Mouse (Mus musculus) T-helper 1 cell (primary cell): ENCODE measurements around the gene Psmd11.

Experiments
- in situ Hi-C: fragments of 300-600 bp; cut with MboI, MseI; formaldehyde crosslinking; loops from one replicate; pipeline ENCODE4 v1.15.1; 2025; ENCODE audit warnings: high pct_unique_total_duplicates

The Psmd11 gene

GRCm38 (mm10) chr11:80503281-80503680 is 74.9 kb downstream of the Psmd11 start:
- in situ Hi-C loops, result loop anchor here (10.0 kb wide), 1 partner anchor 282 kb away; the partner anchor contains the start of gene Myo1d

- in situ Hi-C loops, result loop anchor here (10.0 kb wide), 1 partner anchor 281 kb away; the partner anchor contains the start of gene Myo1d
Measured at GRCm38 (mm10) chr11:80503726-80504452, 75.5 kb downstream of the Psmd11 start.

GRCm38 (mm10) chr11:80504519-80505385 is 76.3 kb downstream of the Psmd11 start:
- in situ Hi-C loops, result loop anchor here (10.0 kb wide), 1 partner anchor 280 kb away; the partner anchor contains the start of gene Myo1d

GRCm38 (mm10) chr11:80505581-80505980 is 77.2 kb downstream of the Psmd11 start:
- in situ Hi-C loops, result loop anchor here (10.0 kb wide), 1 partner anchor 279 kb away; the partner anchor contains the start of gene Myo1d

GRCm38 (mm10) chr11:80506483-80506882 is 78.1 kb downstream of the Psmd11 start:
- in situ Hi-C loops, result loop anchor here (10.0 kb wide), 1 partner anchor 278 kb away; the partner anchor contains the start of gene Myo1d

- in situ Hi-C loops, result loop anchor here (10.0 kb wide), 1 partner anchor 277 kb away; the partner anchor contains the start of gene Myo1d
Measured at GRCm38 (mm10) chr11:80507791-80508190, 79.4 kb downstream of the Psmd11 start.

- in situ Hi-C loops, result loop anchor here (10.0 kb wide), 1 partner anchor 276 kb away; the partner anchor contains the start of gene Myo1d
Measured at GRCm38 (mm10) chr11:80508361-80509175, 80.2 kb downstream of the Psmd11 start.

GRCm38 (mm10) chr11:80509176-80509506 is 80.7 kb downstream of the Psmd11 start:
- in situ Hi-C loops, result loop anchor here (10.0 kb wide), 1 partner anchor 276 kb away; the partner anchor contains the start of gene Myo1d

GRCm38 (mm10) chr11:80510124-80510523 is 81.7 kb downstream of the Psmd11 start:
- in situ Hi-C loops, result no loop called here

- in situ Hi-C loops, result no loop called here
Measured at GRCm38 (mm10) chr11:80512313-80513056, 84.1 kb downstream of the Psmd11 start.

GRCm38 (mm10) chr11:80513796-80514195 is 85.4 kb downstream of the Psmd11 start:
- in situ Hi-C loops, result no loop called here

GRCm38 (mm10) chr11:80515346-80515745 is 86.9 kb downstream of the Psmd11 start:
- in situ Hi-C loops, result no loop called here

- in situ Hi-C loops, result no loop called here
Measured at GRCm38 (mm10) chr11:80515895-80516294, 87.5 kb downstream of the Psmd11 start.

- in situ Hi-C loops, result no loop called here
Measured at GRCm38 (mm10) chr11:80518421-80519367, 90.3 kb downstream of the Psmd11 start.

- in situ Hi-C loops, result no loop called here
Measured at GRCm38 (mm10) chr11:80521148-80521547, 92.7 kb downstream of the Psmd11 start.
